Mouse (Mus musculus): Measurements from ENCODE around the gene Creg2.
"Not testable (repeated sequence)": the region's sequence is repeated elsewhere in the genome, so short reads cannot be mapped to it uniquely, and the experiment has no call there.

The Creg2 gene

GRCm38 (mm10) chr1:39650435-39651240 is 636 bp downstream of the Creg2 start:
- DNase-seq, result peak; percentile 58

GRCm38 (mm10) chr1:39649691-39650434 is 1.4 kb downstream of the Creg2 start:
- no peak for DNase-seq

- no peak for DNase-seq
These were observed 2.7 kb downstream of the Creg2 start for GRCm38 (mm10) chr1:39648584-39648983.

GRCm38 (mm10) chr1:39645905-39646759 is 5.1 kb downstream of the Creg2 start:
- DNase-seq, result no peak

- no peak for DNase-seq
These were observed 6.9 kb downstream of the Creg2 start for GRCm38 (mm10) chr1:39644333-39644732.

- no peak for DNase-seq
These were observed 9.6 kb downstream of the Creg2 start for GRCm38 (mm10) chr1:39641667-39642066.

GRCm38 (mm10) chr1:39637139-39637538 is 14.1 kb downstream of the Creg2 start:
- no peak for DNase-seq

- DNase-seq, result peak; percentile 18
These were observed 14.6 kb downstream of the Creg2 start for GRCm38 (mm10) chr1:39636660-39637059.

- no peak for DNase-seq
These were observed 15.1 kb downstream of the Creg2 start for GRCm38 (mm10) chr1:39636196-39636595.

- no peak for DNase-seq
These were observed 22.7 kb downstream of the Creg2 start for GRCm38 (mm10) chr1:39628606-39629005.

- no peak for DNase-seq
These were observed 25.8 kb downstream of the Creg2 start for GRCm38 (mm10) chr1:39625491-39625890.

GRCm38 (mm10) chr1:39623729-39624128 is 27.5 kb downstream of the Creg2 start:
- no peak for DNase-seq

GRCm38 (mm10) chr1:39623106-39623505 is 28.2 kb downstream of the Creg2 start:
- no peak for DNase-seq

- DNase-seq, result no peak
These were observed 32.8 kb downstream of the Creg2 start for GRCm38 (mm10) chr1:39618524-39618923.

- no peak for DNase-seq
These were observed 35.7 kb downstream of the Creg2 start for GRCm38 (mm10) chr1:39615526-39615925.

GRCm38 (mm10) chr1:39614462-39615279 is 36.6 kb downstream of the Creg2 start:
- DNase-seq, result peak; percentile 56

GRCm38 (mm10) chr1:39613061-39613460 is 38.2 kb downstream of the Creg2 start:
- no peak for DNase-seq

GRCm38 (mm10) chr1:39612491-39612890 is 38.8 kb downstream of the Creg2 start:
- no peak for DNase-seq

- no peak for DNase-seq
These were observed 42.7 kb downstream of the Creg2 start for GRCm38 (mm10) chr1:39608534-39608933.

- DNase-seq, result no peak
These were observed 48.8 kb downstream of the Creg2 start for GRCm38 (mm10) chr1:39602477-39602876.

- no peak for DNase-seq
These were observed 52.5 kb downstream of the Creg2 start for GRCm38 (mm10) chr1:39598726-39599125.

- DNase-seq, result not testable (repeated sequence)
These were observed 54.1 kb downstream of the Creg2 start for GRCm38 (mm10) chr1:39597135-39597534.

All from liver (tissue).